Mouse (Mus musculus) frontal cortex, postnatal 14 days (tissue): ENCODE measurements around the gene Phlda3.

ENCODE experiments used
- DNase-seq, 2 experiments: peaks; one replicate each; pipeline ENCODE4 v3.0.0; 2022; ENCODE audit warnings: low spot score in 2 of 2

Phlda3 gene

DNA sequence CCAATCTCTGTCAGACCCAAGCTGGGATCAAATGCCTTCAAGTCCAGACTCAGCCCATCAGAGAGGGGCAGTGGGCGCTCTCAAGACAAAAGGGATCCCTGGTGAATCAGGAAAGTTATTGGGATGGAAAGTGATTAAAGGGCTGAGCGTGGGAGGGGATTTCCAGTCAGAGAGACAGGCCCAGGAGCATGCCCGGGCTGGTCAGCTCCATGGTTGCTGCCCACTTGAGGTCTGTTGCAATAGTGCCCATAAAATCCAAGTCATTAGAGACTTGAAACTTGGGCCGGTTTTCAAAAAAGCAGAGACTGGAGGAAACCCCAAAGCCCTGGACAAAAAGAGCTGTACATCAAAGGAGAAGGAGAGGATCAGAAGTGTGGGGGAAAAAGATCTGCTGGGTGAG is 6.2 kb upstream of the Phlda3 start:
- DNase-seq = no peak

DNA sequence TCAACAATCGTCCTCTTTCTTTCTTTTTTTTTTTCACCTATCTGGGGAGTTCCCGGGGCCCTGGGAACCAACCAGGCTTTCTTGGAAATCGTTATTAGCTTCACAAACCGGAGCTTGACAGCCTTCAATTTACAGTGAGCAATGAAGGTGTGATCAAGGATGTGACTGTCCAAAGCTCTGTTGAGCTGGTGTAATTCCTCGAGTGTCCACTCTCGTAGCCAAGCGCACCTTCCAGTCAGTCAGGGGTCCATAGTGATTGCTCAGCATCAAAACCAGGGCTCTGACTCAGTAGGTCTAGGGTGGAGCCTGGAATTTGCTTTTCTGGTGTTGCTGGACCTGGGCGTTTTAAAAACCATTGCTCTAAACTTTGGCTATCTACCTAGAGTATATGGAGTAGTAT is 5.7 kb upstream of the Phlda3 start:
- no peak for DNase-seq

DNA sequence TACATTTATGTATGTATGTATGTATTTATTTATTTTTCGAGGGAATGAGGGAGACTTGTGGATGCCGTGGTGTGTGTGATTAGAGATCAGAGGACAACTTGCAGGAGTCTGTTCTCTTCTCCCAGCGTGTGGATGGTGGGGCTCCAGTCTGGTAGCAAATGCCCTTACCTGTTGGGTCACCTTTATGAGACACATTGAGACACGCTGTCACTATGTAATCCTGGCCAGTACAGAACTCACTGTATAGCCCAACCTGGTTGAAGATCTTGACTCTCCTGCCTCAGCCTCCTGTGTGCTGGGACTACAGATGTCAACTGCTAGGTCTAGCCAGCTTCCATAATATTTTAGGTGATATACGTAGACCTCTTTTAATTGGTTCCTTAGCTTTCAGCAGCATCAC is 4.2 kb upstream of the Phlda3 start:
- no peak for DNase-seq

DNA sequence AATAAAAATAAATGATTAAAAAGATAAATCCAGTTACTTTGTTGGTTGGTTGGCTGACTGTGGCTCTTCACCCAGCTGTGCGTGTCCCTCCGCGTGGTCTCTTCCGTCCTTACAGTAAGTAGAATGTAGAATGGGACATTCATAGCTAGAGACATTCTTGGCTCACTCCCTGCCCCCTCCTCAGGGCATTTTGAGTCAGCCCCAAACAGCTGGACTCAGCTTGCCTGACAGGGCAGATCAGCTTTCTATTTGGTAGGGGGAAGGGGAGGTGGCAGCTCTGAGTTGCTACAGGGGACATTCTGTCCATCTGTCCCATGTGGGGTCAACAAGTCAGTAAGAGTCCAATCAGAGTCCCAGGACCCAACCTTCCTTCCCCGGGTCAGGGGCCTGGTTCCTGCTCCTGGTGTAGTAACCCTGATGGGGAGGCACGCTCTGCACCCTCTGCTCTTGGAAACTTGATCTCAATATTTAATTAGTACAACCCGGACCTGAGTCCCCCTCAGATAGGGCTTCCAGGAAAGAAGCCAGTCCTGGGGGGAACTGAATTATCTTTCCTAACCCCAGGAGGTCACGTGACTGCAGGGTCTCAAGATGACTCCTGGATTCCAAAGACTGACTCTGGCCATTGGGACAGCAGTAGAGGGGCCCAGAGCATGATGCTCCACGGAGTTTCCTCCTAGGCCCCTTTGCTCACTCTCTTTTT is 2.3 kb upstream of the Phlda3 start:
- no peak for DNase-seq

DNA sequence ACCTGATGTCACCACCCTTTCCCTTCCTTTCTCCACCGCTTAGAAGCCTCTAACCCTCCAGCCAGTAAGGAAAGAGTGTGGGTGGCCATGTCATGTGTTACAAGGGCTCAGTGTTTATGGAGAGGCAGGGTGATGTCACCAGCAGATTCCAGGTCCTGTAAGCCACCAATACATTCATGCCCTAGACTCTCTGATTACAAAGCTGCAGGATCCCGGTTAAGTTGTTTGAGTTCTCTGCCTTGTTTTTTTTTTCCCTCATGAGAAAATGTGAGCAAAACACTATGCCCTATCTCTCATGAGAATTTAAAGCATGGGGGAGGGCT is 1.8 kb upstream of the Phlda3 start:
- DNase-seq = no peak

DNA sequence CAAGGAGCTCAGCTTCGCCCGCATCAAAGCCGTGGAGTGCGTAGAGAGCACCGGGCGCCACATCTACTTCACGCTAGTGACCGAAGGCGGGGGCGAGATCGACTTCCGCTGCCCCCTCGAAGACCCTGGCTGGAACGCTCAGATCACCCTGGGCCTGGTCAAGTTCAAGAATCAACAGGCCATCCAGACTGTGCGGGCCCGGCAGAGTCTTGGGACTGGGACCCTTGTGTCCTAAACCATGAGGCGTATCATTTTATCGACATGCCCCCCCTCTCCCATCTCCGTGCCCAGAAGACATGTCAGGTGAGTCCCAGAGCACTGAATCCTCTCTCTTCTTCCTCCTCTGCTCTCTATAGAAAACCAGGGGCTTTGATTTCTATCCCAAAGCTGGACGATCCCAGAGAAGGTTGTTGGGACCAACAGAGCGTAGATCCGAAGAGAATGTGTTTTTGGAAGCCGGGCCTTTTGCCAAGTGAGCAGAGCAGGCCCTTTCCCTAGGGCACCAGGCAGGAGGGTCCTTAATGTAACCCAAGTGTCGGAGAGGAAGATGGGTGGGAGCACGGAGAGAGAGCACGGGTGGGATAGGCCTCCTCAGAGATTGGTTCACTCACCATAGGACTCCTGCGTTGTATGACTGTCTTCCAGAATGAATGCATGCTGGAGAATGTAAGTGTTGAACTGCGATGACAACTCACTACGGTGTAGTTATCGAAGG is 830 bp downstream of the Phlda3 start:
- DNase-seq = no peak

DNA sequence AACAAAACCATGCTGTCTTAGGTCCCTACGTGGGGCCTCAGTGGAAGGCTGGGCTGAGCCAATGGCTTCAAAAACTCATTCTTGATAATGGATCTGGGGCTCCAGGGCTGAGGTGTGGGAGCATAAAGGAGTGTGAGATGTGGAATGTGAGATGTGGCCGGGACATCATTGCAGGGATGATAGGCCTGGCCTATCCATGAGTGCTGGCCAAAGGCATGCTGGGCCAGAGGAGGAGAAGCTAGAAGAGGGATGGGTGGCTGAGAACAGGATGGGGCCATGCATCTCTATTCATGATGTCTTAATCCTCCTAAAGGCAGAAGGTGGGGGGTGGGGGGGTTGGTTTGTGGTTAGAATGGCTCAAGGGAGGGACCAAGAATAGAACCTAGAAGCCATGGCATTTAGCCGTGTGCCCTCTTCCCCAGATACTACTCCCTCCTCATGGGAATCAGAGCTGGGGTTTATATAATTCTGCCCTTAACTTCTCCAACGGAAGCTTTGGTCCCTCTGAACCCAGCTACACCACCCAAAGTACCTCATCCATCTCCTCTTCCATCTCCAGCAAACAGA is 1.5 kb downstream of the Phlda3 start:
- DNase-seq = no peak

DNA sequence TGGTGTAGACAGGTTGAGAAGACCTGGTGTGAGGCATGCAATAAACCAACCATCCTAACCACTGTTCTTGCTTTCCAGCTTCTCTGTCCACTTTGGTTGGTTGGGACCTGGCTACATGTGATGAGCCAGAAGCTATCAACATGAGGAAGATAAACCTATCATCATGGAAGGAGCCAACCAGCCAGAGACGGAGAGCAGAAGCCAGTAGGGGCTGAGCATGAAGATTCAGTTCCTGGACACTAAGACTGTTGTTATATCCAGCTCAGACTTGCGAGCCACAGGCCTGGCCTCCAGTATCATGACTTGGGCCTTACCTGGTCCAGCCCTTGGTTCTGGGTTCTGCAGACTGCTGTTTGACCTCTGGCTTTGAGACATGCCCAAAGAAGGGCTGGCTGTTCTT is 2.5 kb downstream of the Phlda3 start:
- DNase-seq = no peak

DNA sequence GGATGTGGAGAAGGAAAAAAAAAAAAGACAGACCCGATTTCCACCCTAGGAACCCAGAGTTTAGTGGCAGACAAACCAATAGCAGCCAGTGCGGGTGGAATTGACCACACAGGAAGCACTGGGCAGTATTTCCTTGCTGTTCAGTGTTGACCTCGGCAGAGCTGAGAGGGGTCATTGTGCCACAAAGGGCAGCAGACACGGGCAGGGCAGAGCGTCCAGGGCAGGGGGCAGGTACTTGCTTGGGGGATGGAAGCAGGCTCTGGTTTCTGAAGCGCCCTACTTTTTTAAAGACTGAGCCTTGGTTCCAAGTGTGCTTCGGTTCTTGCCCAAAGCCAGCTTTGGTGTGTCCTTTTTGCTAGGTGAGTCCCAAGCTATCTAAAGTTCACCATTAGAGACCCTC is 4.3 kb downstream of the Phlda3 start:
- no peak for DNase-seq

DNA sequence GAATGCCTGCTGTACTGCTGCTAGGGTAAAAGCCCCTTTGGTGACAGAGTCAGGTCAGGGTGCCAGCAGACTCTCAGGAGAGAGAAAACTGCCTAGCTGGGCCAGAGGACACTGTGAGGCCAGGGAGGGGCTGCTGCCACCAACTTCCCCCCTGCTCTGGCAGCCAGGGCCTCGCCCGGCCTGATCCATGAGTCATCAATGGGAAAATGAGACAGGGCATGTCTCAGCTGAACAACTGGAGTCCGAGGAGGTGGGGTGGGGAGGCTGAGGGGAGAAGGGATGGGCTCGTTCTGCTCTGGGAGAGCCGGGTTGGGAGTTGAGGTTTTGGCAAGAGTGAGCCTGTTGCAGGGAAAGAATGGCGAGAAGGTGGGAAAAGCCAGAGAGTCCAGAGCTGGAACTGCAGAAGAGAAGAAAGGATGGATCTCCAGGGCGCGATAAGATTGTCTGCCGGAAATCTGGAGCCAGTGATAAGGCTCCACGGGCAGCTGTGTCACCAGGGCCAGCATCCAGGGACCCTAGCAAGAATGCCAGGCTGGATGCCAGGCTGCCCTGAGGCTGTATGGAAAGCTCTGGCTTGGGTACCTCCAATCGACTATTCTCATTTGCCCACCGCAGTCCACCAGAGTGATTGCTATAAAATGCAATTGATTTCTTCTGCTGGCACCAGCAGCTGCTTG is 5.1 kb downstream of the Phlda3 start:
- no peak for DNase-seq

DNA sequence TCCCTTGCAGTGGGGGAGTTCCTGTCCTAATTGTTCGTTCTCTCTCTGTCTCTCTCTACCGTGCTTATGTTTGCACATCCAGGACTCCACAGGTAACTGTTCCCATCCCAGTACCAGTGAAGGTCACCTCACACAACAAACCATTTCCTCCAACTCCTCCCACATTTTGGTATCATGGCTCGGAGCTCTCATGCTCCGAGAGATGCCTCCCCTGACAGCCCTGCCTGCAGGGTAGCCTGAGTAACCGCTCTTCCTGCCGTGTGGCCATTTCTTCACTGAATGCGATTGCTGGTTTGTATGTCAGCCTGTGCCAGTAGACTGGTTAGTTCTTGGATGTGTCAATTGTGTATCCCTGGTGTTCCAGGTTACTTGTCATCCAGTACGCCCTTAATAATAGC is 5.7 kb downstream of the Phlda3 start:
- DNase-seq = no peak

DNA sequence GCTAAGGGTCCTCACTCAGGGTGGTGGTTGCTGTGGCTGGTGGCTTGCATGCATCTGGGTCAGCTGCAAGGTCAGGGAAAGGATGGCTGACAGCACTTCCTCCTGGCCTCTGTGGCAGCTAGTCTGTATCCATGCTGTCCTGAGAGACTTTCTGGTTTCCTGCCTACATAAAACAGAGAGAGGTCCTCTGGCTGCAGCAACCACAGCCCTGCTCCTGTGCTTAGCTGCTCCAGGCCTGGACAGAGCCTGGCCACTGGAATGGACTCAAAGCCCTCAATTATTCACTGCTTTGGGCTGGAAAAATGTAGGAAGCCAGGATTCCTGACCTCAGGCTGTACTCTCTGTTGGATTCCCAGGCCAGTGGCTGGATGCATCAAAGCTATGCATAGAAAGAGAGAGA is 10.7 kb downstream of the Phlda3 start:
- no peak for DNase-seq

DNA sequence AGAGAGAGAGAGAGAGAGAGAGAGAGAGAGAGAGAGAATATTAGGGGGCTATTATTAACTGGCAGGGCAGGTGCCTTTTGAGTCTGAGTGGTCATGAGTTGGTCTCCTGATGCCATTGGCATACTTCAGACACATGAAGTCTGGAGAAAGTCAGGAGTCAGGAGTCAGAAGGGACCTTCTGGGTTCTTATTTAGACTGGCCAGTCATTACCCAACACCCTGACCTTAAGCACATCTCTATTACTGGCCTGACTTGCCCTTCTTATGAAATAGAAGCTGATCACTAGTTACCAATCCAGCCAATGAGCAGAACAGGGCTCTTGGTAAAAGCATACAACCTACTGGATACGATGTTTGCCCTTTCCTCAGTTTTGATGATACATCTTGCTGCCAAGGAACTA is 11.1 kb downstream of the Phlda3 start:
- DNase-seq = no peak

DNA sequence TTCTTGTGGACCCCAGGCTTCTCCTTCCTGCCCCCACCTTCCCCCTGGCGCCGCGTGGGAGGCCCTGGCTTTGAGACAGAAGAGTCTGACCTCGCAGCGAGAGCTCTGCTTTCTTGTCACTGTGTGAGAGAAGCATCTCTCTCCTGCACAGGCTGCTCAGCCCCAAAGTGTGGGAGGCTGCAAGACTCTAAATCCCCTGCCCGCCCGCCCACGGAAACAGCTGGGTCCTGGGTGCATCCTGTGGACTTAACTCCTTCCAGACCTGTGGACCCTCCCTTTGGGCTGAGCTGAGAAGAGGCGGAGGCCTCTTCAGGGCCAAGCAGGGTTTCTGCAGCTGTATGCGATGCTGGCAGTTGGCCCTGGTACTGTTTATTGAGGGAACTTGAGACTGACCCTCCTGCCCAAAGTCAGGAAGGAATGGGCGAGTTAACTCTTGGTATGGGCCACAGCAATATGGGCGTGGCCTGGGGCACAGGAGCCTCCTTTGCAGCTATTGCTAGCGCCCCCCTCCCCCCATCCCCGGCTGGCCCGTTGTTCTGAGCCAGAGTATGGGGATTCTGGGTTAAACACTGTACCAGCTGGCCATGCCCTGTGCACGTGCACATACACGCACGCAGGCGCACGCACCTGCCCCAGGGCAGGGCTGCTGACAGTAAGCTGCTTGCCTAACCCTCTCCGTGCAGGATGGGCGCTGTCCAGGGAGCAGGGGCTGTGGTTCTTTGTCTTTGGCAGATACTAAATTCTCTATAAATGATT is 13.0 kb downstream of the Phlda3 start, which contains the start of gene Tnni1:
Gene Tnni1 (plus strand): TSS at position 655 of the 756 bp plus-strand sequence.
- no peak for DNase-seq

DNA sequence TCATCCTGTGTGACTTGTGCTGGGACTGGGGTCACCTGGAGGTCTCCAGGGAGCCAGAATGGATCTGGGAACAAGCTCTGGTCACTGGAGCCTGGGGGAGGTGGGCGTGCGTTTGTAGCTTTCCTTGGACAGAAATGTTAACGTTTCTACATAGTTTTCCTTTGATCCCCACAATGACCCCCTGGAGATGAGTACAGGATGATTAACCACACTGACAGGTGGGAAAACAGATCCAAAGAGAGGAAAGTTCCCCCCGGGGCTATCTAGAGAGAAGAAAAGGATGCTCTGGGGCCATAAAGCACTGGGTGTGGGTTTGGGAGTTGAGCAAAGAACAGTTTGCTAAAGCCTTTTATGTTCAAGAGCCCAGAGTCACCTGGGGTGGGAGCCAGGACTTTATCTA is 14.7 kb downstream of the Phlda3 start:
- DNase-seq = no peak

DNA sequence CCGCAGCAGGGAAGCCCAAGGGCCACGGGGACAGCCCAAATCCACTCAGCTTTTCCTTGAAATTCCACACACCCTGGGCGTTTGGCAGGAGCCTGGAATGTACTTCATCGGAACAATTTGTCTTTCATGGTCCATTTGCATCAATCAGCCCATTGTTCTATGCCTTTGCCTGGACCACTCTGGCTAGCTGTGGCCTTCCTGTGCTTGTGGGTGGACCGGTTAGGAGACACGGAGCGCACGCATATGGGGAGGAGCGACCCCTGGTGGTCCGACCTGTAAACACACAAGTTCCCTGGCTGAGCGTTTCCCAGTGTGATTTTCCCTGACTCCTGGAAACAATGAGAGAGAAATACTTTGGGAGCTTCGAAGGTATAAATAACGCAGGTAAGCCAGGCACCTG is 15.3 kb downstream of the Phlda3 start:
- DNase-seq = peak; percentile 36 to 65

DNA sequence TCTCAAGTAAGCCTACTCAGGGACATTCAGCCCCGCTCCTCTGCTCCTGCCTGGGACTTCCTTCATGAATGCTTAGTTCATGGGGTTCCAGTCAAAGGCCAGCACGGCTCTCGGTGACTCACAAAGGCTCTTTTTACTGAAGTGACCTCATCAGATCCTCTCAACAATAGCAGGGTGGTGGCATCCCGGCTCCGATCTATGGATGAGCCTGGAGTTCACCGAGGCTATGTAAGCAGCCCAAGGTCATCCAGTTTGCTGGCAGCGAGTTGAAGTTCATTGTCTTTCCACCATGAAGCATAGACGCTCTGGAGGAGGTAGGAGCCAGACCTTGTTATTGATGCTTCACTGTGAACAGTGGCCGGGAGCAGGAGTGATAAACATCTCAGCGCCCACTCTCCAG is 16.9 kb downstream of the Phlda3 start:
- no peak for DNase-seq

DNA sequence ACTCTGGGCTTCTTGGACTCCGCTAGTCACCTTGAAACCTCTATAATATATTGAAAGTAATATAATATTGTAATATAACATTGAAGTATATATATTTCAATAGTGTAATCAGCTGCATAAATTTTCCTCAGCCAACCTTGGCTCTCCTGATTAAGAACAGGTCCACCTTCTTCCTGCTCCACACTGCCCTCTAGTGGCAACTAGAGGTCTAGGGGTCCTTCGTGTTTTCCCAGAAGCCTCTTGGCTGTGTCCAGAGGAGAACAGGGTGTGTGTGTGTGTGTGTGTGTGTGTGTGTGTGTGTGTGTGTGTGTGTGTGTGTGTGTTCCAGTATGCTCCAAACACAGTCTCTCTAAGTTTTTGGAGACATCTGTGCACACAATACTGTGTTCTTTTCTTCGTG is 21.9 kb downstream of the Phlda3 start:
- peak; percentile 54 to 58 for DNase-seq

DNA sequence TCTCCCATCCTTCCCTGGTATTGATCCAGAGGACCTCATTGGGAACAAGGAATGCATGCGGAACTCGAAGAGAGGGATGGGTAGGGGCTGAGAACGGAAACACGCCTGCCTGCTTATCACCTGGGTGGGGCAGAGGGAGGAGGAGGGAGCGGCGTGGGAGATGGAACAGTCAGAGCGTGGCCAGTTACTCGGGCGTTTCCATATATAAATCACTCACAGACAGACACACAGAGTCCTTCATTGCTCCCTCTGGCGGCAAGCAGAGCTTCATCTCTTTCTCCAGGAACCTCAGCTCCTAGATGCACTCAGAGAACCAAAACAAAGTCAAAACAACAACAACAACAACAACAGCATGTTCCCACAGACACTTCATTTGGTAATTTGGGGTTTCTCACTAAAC is 22.8 kb downstream of the Phlda3 start:
- no peak for DNase-seq

DNA sequence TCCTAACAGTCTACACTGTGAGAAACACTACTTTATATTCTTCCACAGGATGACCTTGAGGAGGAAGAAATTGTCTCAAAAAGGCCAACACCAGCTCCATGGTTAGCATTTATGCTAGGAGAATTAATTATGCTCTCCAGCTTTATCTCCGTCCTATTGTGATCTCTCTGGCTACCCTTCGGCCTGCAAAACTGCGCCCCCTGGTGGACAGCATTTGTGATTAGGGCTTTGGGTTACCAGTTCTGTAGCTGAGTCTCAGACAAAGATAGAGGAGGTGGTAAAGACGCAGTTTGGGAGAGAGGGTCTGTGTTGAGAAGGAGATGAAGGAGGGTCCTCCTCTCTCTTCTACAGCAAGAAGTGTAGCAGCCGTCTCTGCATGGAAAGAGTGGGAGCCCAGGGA is 23.9 kb downstream of the Phlda3 start:
- peak in 1 of 2 experiments; percentile 56 for DNase-seq

DNA sequence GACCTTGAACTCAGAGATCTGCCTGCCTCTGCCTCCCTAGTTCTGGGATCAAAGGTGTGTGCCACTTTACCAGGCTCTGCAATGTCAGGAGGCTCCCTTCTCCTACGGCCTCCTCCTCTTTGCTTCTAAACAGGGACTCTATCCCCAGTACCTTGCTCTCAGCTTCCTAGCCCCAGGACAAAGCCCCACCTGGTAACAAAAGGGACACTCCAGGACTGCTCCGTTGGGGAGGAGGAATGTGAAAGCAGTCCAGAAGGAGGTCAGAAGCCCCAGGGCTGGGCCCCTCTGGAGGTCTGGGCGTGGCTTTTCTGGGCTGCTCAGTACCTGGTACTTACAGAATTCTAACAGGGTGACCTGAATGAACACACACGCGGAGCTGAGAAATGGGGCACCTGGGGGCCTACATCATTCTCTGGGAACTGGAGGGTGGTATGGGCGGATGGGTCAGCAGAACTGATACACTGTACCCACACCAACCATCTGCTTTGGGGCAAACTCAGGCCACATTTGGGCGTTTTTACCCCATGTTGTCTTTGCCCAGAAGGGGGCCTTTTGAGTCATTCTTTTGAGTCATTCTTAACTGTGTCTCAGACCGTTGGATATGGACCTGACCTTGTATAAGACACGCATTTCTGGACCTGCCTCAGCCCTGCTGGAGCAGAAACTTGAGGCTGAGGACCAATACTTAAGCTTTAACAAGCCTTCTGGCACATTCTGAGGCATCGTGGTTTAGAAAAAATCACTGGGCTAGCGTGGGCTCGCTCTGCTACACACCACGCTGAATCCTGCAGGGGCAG is 26.4 kb downstream of the Phlda3 start:
- DNase-seq = no peak
